Mouse (Mus musculus) forebrain, embryonic 10.5 days (tissue): ENCODE measurements at regions not wholly inside any gene's neighbourhood (a gene's known extent, or its start where the extent isn't known, plus 50 kb on each side); places are given as distances from the start of the nearest gene placed in this dataset.
A peak's percentile ranks its signal among the peaks of the same experiment; 100 is the strongest.
"Not testable (repeated sequence)": the region's sequence is repeated elsewhere in the genome, so short reads cannot be mapped to it uniquely, and the experiment has no call there.

ENCODE experiments used
- DNase-seq: peaks from one replicate; pipeline ENCODE4 v3.0.0-alpha.2; 2017; ENCODE audit warnings: low spot score; ENCODE audit errors: extremely low spot score
- H3K27ac ChIP-seq: fragments of 300-500 bp; sonication (generic); 2 replicates; pipeline ENCODE4 v1.5.1; 2016; ENCODE audit warnings: mild to moderate bottlenecking
- H3K27me3 ChIP-seq: fragments of 300-500 bp; sonication (generic); 2 replicates; pipeline ENCODE4 v1.6.1; 2016; ENCODE audit warnings: mild to moderate bottlenecking; ENCODE audit not compliant: poor library complexity, severe bottlenecking
- H3K36me3 ChIP-seq: fragments of 300-500 bp; sonication (generic); replicated peaks from 2 replicates; pipeline ENCODE4 v1.6.1; 2016; ENCODE audit warnings: mild to moderate bottlenecking, moderate library complexity
- H3K4me1 ChIP-seq: fragments of 300-500 bp; sonication (generic); 2 replicates; pipeline ENCODE4 v1.6.1; 2016
- H3K4me3 ChIP-seq: fragments of 300-500 bp; sonication (generic); 2 replicates; pipeline ENCODE4 v1.5.1; 2016; ENCODE audit warnings: mild to moderate bottlenecking, moderate library complexity
- H3K9me3 ChIP-seq: fragments of 300-500 bp; sonication (generic); 2 replicates; pipeline ENCODE4 v1.6.1; 2016; ENCODE audit warnings: mild to moderate bottlenecking, moderate library complexity
- whole genome bisulfite sequencing: fragments of 180-500 bp; shearing (Covaris S2); methylation state at CpG from one replicate; pipeline ENCODE4 v1.1.7; 2016; 5-methylcytosine and 5-hydroxymethylcytosine counted together

- not testable (repeated sequence) for H3K27me3 ChIP-seq, H3K27ac ChIP-seq, DNase-seq, H3K4me3 ChIP-seq, H3K36me3 ChIP-seq, H3K4me1 ChIP-seq
- H3K9me3 ChIP-seq = peaks cover 22% of the 10 kb centered on the region
- 80% methylated on average over 5 of the region's 5 CpGs for WGBS
Observed at GRCm38 (mm10) chr12:113597163-113597562, 53.5 kb downstream of the Adam6a start.

GRCm38 (mm10) chr12:113610924-113611323 is 67.2 kb downstream of the Adam6a start:
- Histone ChIP-seq H3K27me3 (no peaks in the 10 kb centered on the region), H3K27ac (no peak overlapping the region), H3K4me1 (no peaks in the 10 kb centered on the region), H3K9me3 (peaks cover 19% of the 10 kb centered on the region; the same call in 1 of the 2 replicates), H3K36me3 (no peaks in the 10 kb centered on the region), H3K4me3 (no peak overlapping the region)
- WGBS = 49% methylated on average over 4 of the region's 4 CpGs
- DNase-seq = peak; percentile 21

GRCm38 (mm10) chr12:113625221-113625620 is 81.5 kb downstream of the Adam6a start:
- WGBS = 47% methylated on average over 4 of the region's 4 CpGs
- not testable (repeated sequence) for H3K4me1 ChIP-seq, H3K27me3 ChIP-seq, H3K27ac ChIP-seq, H3K36me3 ChIP-seq, DNase-seq, H3K4me3 ChIP-seq
- peaks cover 11% of the 10 kb centered on the region for H3K9me3 ChIP-seq

GRCm38 (mm10) chr12:113630803-113631202 is 87.1 kb downstream of the Adam6a start:
- WGBS = 94% methylated on average over 14 of the region's 14 CpGs

More at GRCm38 (mm10) chr12:113630803-113631202, 87.1 kb downstream of the Adam6a start:
- DNase-seq, H3K27ac ChIP-seq, H3K4me1 ChIP-seq, H3K4me3 ChIP-seq, H3K36me3 ChIP-seq, H3K27me3 ChIP-seq: not testable (repeated sequence)
- H3K9me3 ChIP-seq = peaks cover 20% of the 10 kb centered on the region; the same call in 1 of the 2 replicates
